Mouse (Mus musculus) intestine, embryonic 14.5 days (tissue): Measurements from ENCODE around the gene Pigx. TPM values are rescaled to one million over a fixed set of nuclear protein-coding genes. Genes with fewer than 3 reads are reported as not detected.
A peak's percentile ranks its signal among the peaks of the same experiment; 100 is the strongest.

ENCODE experiments used
- ATAC-seq: fragments of 200-750 bp; cut with Nextera tagmentation; replicated peaks from 2 replicates; pipeline ENCODE4 v1.8.0; 2017; ENCODE audit warnings: low read depth, moderate number of reproducible peaks, moderate TSS enrichment, moderate library complexity; ENCODE audit not compliant: low FRiP score, low TSS enrichment
- DNase-seq: peaks from one replicate; pipeline ENCODE4 v3.0.0-alpha.2; 2018; ENCODE audit warnings: low spot score
- H3K27ac ChIP-seq: fragments of 300-500 bp; sonication (generic); 2 replicates; pipeline ENCODE4 v1.5.1; 2014; ENCODE audit warnings: low read depth, mild to moderate bottlenecking, control low read depth
- H3K27me3 ChIP-seq: fragments of 300-500 bp; sonication (generic); replicated peaks from 2 replicates; pipeline ENCODE4 v1.6.1; 2014; ENCODE audit warnings: low read length, control low read depth; ENCODE audit not compliant: control insufficient read depth, insufficient read depth
- H3K36me3 ChIP-seq: fragments of 300-500 bp; sonication (generic); 2 replicates; pipeline ENCODE4 v1.6.1; 2014; ENCODE audit warnings: low read length, control low read depth; ENCODE audit not compliant: control insufficient read depth, insufficient read depth
- H3K4me1 ChIP-seq: fragments of 300-500 bp; sonication (generic); replicated peaks from 2 replicates; pipeline ENCODE4 v1.6.1; 2014; ENCODE audit warnings: low read length, control low read depth, mixed read lengths; ENCODE audit not compliant: control insufficient read depth, insufficient read depth
- H3K4me2 ChIP-seq: fragments of 300-500 bp; sonication (generic); 2 replicates; pipeline ENCODE4 v1.6.1; 2014; ENCODE audit warnings: low read length
- H3K4me3 ChIP-seq: fragments of 300-500 bp; sonication (generic); 2 replicates; pipeline ENCODE4 v1.5.1; 2014; ENCODE audit warnings: low read depth, low read length, control low read depth, mixed read lengths
- H3K9ac ChIP-seq: fragments of 300-500 bp; sonication (generic); 2 replicates; pipeline ENCODE4 v1.6.1; 2014; ENCODE audit warnings: mild to moderate bottlenecking, low read length
- H3K9me3 ChIP-seq: fragments of 300-500 bp; sonication (generic); 2 replicates; pipeline ENCODE4 v1.6.1; 2016; ENCODE audit warnings: low read length, control low read depth; ENCODE audit not compliant: control insufficient read depth
- WGBS: fragments of 180-500 bp; shearing (Covaris S2); extraction: QIAGEN DNeasy Blood & Tissue Kit; methylation state at CpG from one replicate; pipeline ENCODE4 v1.1.7; 2014; 5-methylcytosine and 5-hydroxymethylcytosine counted together
- polyA plus RNA-seq: library from polyadenylated mRNA; unstranded; fragments of >200 nt; fragmentation: Nextera tagmentation; extraction: Ambion mirVana; gene quantifications from 2 replicates; pipeline ENCODE4 v1.2.1, GENCODE M21; 2014

The Pigx gene
- polyA plus RNA-seq, 1 experiment from 2014 or later, result 122 TPM

DNA sequence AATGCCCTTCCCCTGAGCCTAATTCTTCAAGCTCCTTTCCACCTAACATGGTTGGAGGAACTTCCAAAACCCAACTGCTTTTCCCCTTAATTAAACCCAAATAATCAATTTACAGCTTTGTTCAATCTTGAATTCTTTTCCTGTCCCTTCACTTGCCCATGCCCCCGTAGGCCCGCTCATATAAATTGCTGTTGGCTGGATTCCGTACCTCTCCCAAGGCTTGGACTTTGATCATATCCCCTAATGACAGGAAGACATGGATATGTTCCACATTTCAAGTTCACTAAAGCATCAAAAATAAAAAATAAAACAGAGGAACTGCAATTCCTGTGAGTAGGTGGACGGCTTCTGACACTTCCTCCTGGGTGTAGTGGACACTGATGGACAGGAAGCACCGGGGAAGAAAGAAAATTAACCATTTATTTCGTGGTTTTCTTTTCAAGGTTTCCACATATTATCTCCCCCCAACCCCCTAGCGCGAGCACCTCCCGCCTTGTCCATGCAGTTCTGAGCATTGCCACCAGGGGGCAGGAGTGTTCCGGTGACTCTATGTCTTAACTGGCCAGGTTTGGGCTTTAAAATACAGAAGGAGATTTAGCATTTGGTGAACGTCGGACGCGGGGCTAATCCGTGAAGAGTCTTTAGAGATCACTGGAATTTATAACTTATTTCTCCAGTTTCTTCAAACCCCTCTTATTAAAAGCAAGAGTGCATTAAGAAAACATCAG lies 15.6 kb upstream of the Pigx start:
- Histone ChIP-seq H3K27ac (no peak overlapping the region), H3K27me3 (no peaks in the 10 kb centered on the region), H3K9ac (no peak overlapping the region), H3K4me2 (0 out of 2 replicates have a peak overlapping the region, but pooled peaks have one; percentile 5), H3K4me3 (no peak overlapping the region), H3K4me1 (no peaks in the 10 kb centered on the region; the same call in 1 of the 2 replicates), H3K9me3 (no peaks in the 10 kb centered on the region), H3K36me3 (0 out of 2 replicates have a peak, but pooled peaks cover 3% of the 10 kb centered on the region)
- 15% methylated on average over 15 of the region's 15 CpGs for WGBS
- DNase-seq, result peak; percentile 96
- no peak for ATAC-seq

- H3K27ac ChIP-seq, result no peak overlapping the region
- no peak overlapping the region for H3K4me3 ChIP-seq
- no peak overlapping the region for H3K9ac ChIP-seq
- H3K9me3 ChIP-seq, result no peaks in the 10 kb centered on the region
- no peaks in the 10 kb centered on the region for H3K27me3 ChIP-seq
- H3K4me2 ChIP-seq, result no peak overlapping the region
- H3K36me3 ChIP-seq, result 0 out of 2 replicates have a peak, but pooled peaks cover 4% of the 10 kb centered on the region
- no peak for ATAC-seq
- no peak for DNase-seq
- 82% methylated on average over 10 of the region's 10 CpGs for WGBS
- H3K4me1 ChIP-seq, result no peaks in the 10 kb centered on the region; the same call in 1 of the 2 replicates
These were observed 14.9 kb upstream of the Pigx start for GRCm38 (mm10) chr16:32114406-32114805.

DNA sequence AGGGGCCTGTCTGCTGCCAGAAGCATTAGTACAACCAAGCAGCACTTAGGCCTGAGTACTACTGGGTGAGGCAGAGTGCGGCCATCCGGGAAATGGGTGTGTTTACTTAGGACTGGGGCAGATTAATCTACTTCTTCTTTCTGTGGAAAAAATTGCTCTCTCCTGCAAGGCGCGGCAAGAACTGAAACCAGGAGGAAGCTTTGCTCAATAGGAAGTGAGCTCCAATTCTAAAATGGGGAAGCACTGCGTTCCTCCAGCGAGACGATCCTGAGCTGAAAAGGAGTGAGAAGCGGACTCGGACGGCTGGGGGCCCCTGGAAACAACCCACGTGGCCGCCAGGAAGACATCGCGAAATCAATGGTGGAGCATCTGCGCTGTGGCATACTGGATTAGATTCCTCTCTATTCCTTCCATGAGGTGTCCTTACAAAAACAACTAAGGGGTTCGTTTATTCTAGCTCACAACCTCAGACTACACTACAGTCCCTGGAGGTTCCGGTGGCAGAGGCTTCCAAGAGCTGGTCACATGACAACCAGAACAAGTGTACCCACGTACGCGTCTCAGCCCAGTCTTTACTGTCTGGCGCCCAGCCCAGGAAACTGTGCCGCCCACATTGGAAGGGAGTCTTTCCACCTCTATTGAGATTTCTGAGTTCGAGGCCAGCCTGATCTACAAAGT lies 14.1 kb upstream of the Pigx start:
- H3K36me3 ChIP-seq, result peaks cover 9% of the 10 kb centered on the region; the same call in 1 of the 2 replicates
- no peak for DNase-seq
- H3K4me1 ChIP-seq, result no peaks in the 10 kb centered on the region; the same call in 1 of the 2 replicates
- WGBS, result 64% methylated on average over 23 of the region's 23 CpGs
- no peaks in the 10 kb centered on the region for H3K27me3 ChIP-seq
- H3K27ac ChIP-seq, result no peak overlapping the region
- no peak overlapping the region for H3K4me3 ChIP-seq
- no peaks in the 10 kb centered on the region for H3K9me3 ChIP-seq
- no peak overlapping the region for H3K4me2 ChIP-seq
- H3K9ac ChIP-seq, result no peak overlapping the region
- ATAC-seq, result 0 out of 2 replicates have a peak, but pooled peaks have one; percentile 36

DNA sequence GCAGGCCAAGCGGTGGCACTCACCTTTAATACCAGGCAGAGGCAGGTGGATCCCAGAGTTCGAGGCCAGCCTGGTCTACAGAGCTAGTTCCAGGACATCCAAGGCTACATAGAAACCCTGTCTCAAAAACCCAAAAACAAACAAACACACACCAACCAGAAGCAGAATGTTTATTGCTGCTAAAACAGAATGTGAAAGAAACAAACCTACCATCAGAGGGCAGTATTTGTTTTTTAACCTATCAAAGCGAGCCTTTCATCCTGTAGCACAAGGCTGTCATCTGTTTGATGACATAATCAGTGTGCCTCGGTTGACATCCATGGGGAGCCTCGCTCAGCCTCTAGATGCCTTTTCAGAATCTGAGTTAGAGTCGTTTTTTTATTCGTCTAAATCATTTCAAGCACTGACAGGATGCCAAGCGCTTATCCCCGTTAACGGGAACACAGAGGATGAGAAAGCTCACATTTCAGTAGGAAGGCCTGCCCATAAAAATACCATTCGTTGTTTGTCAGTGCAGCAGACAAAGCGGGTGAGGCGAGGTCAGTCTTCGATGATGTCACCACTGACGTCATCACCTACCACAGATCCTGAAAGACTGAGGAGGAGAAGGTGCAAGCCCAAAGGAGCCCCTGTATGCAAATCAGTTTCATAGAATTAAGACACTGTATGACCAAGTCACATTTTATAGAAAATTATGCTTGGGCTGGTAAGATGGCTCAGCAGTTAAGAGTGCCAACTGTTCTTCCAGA lies 11.6 kb upstream of the Pigx start:
- Histone ChIP-seq H3K36me3 (peaks cover 27% of the 10 kb centered on the region), H3K4me3 (no peak overlapping the region), H3K9me3 (no peaks in the 10 kb centered on the region), H3K4me1 (no peaks in the 10 kb centered on the region; the same call in 1 of the 2 replicates), H3K4me2 (no peak overlapping the region), H3K27me3 (no peaks in the 10 kb centered on the region), H3K27ac (no peak overlapping the region), H3K9ac (no peak overlapping the region)
- 70% methylated on average over 15 of the region's 15 CpGs for whole genome bisulfite sequencing
- DNase-seq (no peak), ATAC-seq (no peak)

- Histone ChIP-seq H3K9ac (no peak overlapping the region), H3K4me3 (no peak overlapping the region), H3K27ac (no peak overlapping the region), H3K9me3 (no peaks in the 10 kb centered on the region), H3K4me2 (no peak overlapping the region), H3K4me1 (no peaks in the 10 kb centered on the region), H3K36me3 (peaks cover 37% of the 10 kb centered on the region), H3K27me3 (no peaks in the 10 kb centered on the region)
- WGBS, result 81% methylated on average over 2 of the region's 2 CpGs
- ATAC-seq (no peak), DNase-seq (no peak)
These were observed 9.0 kb upstream of the Pigx start for GRCm38 (mm10) chr16:32108578-32108977.

DNA sequence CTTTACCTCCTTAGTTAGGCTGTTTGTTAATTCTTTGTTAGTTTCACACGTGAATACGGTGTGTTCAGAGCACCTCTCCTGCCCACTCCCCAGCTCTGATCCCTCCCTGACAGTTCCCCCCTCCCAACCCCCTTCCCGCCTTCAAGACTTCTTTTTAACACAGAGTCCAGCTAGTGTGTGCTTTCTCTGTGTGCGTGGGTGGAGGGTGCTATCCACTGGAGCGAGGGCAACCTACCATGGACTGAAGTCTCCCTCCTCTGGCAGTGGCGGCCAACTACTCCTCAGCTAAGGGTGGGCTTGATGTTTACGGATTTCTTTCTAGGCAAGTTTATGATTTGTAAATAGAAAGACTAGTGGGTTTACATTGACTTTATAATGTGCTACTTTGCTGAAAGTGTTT lies 8.6 kb upstream of the Pigx start:
- DNase-seq, result no peak
- no peaks in the 10 kb centered on the region for H3K9me3 ChIP-seq
- no peak overlapping the region for H3K4me2 ChIP-seq
- H3K4me3 ChIP-seq, result no peak overlapping the region
- peaks cover 41% of the 10 kb centered on the region for H3K36me3 ChIP-seq
- no peak for ATAC-seq
- H3K27me3 ChIP-seq, result no peaks in the 10 kb centered on the region
- no peak overlapping the region for H3K9ac ChIP-seq
- no peak overlapping the region for H3K27ac ChIP-seq
- no peaks in the 10 kb centered on the region for H3K4me1 ChIP-seq
- 85% methylated on average over 7 of the region's 7 CpGs for WGBS

- WGBS, result 89% methylated on average over 12 of the region's 12 CpGs
- no peak for DNase-seq
These were observed 8.0 kb upstream of the Pigx start for GRCm38 (mm10) chr16:32107342-32108045.

GRCm38 (mm10) chr16:32105698-32106097 lies 6.2 kb upstream of the Pigx start:
- H3K9me3 ChIP-seq, result no peaks in the 10 kb centered on the region
- H3K4me3 ChIP-seq, result no peak overlapping the region
- H3K27me3 ChIP-seq, result no peaks in the 10 kb centered on the region
- no peak overlapping the region for H3K9ac ChIP-seq
- H3K36me3 ChIP-seq, result peaks cover 49% of the 10 kb centered on the region
- DNase-seq (no peak), ATAC-seq (no peak)
- WGBS, result 85% methylated on average over 1 of the region's 1 CpGs
- no peak overlapping the region for H3K4me2 ChIP-seq
- H3K4me1 ChIP-seq, result no peaks in the 10 kb centered on the region
- no peak overlapping the region for H3K27ac ChIP-seq

More at GRCm38 (mm10) chr16:32107342-32108045, 8.0 kb upstream of the Pigx start:
- ATAC-seq, result no peak
- Histone ChIP-seq H3K27ac (no peak overlapping the region), H3K4me3 (no peak overlapping the region), H3K9ac (no peak overlapping the region), H3K27me3 (no peaks in the 10 kb centered on the region), H3K4me1 (no peaks in the 10 kb centered on the region), H3K9me3 (no peaks in the 10 kb centered on the region), H3K36me3 (peaks cover 47% of the 10 kb centered on the region), H3K4me2 (no peak overlapping the region)
